Mouse (Mus musculus) lung, embryonic 16.5 days (tissue): ENCODE data around the gene Fgf10. TPM values are rescaled to one million over a fixed set of nuclear protein-coding genes. Genes with fewer than 3 reads are reported as not detected.
A peak's percentile ranks its signal among the peaks of the same experiment; 100 is the strongest.

Experiments used
- ATAC-seq: fragments of 200-750 bp; cut with Nextera tagmentation; 2 replicates; pipeline ENCODE4 v1.8.0; 2017; ENCODE audit warnings: low read depth, mild to moderate bottlenecking, moderate library complexity
- H3K27ac ChIP-seq: fragments of 300-500 bp; sonication (generic); 2 replicates; pipeline ENCODE4 v1.5.1; 2014; ENCODE audit warnings: mild to moderate bottlenecking, control low read depth, low read length
- H3K27me3 ChIP-seq: fragments of 300-500 bp; sonication (generic); 2 replicates; pipeline ENCODE4 v1.6.1; 2014; ENCODE audit warnings: low read depth, low read length, mixed read lengths; ENCODE audit not compliant: control insufficient read depth, insufficient read depth
- H3K36me3 ChIP-seq: fragments of 300-500 bp; sonication (generic); 2 replicates; pipeline ENCODE4 v1.6.1; 2014; ENCODE audit warnings: low read length; ENCODE audit not compliant: control insufficient read depth, insufficient read depth
- H3K4me1 ChIP-seq: fragments of 300-500 bp; sonication (generic); replicated peaks from 2 replicates; pipeline ENCODE4 v1.6.1; 2014; ENCODE audit warnings: low read length, mixed read lengths; ENCODE audit not compliant: control insufficient read depth, insufficient read depth
- H3K4me2 ChIP-seq: fragments of 300-500 bp; sonication (generic); 2 replicates; pipeline ENCODE4 v1.6.1; 2014; ENCODE audit warnings: low read depth, low read length, control low read depth
- H3K4me3 ChIP-seq: fragments of 300-500 bp; sonication (generic); 2 replicates; pipeline ENCODE4 v1.5.1; 2014; ENCODE audit warnings: mild to moderate bottlenecking, low read length, control low read depth
- H3K9ac ChIP-seq: fragments of 300-500 bp; sonication (generic); 2 replicates; pipeline ENCODE4 v1.6.1; 2014; ENCODE audit warnings: low read length, control low read depth
- H3K9me3 ChIP-seq: fragments of 300-500 bp; sonication (generic); 2 replicates; pipeline ENCODE4 v1.6.1; 2016; ENCODE audit warnings: low read length; ENCODE audit not compliant: control insufficient read depth
- WGBS: fragments of 180-500 bp; shearing (Covaris S2); extraction: QIAGEN DNeasy Blood & Tissue Kit; methylation state at CpG from one replicate; pipeline ENCODE4 v1.1.7; 2014; 5-methylcytosine and 5-hydroxymethylcytosine counted together
- polyA plus RNA-seq: library from polyadenylated mRNA; unstranded; fragments of >200 nt; fragmentation: Nextera tagmentation; extraction: Ambion mirVana; gene quantifications from 2 replicates; pipeline ENCODE4 v1.2.1, GENCODE M21; 2015

The Fgf10 gene
- polyA plus RNA-seq, 1 experiment from 2014 or later, result 22.5 TPM

GRCm38 (mm10) chr13:118742788-118743187 is 73.2 kb downstream of the Fgf10 start:
- H3K27ac ChIP-seq, result no peak overlapping the region
- ATAC-seq, result peak; percentile 60
- no peak overlapping the region for H3K4me3 ChIP-seq
- no peak overlapping the region for H3K4me2 ChIP-seq
- no peaks in the 10 kb centered on the region for H3K36me3 ChIP-seq
- H3K4me1 ChIP-seq, result no peaks in the 10 kb centered on the region; the same call in 1 of the 2 replicates
- no peaks in the 10 kb centered on the region for H3K27me3 ChIP-seq
- 50% methylated on average over 4 of the region's 4 CpGs for WGBS
- H3K9me3 ChIP-seq, result no peaks in the 10 kb centered on the region
- H3K9ac ChIP-seq, result no peak overlapping the region

- Histone ChIP-seq H3K27ac (peak overlapping the region; percentile 48), H3K4me2 (no peak overlapping the region), H3K9ac (no peak overlapping the region), H3K27me3 (no peaks in the 10 kb centered on the region), H3K4me3 (no peak overlapping the region), H3K36me3 (no peaks in the 10 kb centered on the region), H3K9me3 (no peaks in the 10 kb centered on the region), H3K4me1 (no peaks in the 10 kb centered on the region; the same call in 1 of the 2 replicates)
- 34% methylated on average over 7 of the region's 7 CpGs for WGBS
- peak; percentile 90 for ATAC-seq
These were observed 75.2 kb downstream of the Fgf10 start for GRCm38 (mm10) chr13:118744806-118745205.

GRCm38 (mm10) chr13:118746427-118746826 is 76.8 kb downstream of the Fgf10 start:
- Histone ChIP-seq H3K9me3 (no peaks in the 10 kb centered on the region), H3K4me1 (no peaks in the 10 kb centered on the region), H3K36me3 (no peaks in the 10 kb centered on the region), H3K4me2 (no peak overlapping the region), H3K27me3 (no peaks in the 10 kb centered on the region), H3K27ac (no peak overlapping the region), H3K9ac (no peak overlapping the region), H3K4me3 (no peak overlapping the region)
- 83% methylated on average over 4 of the region's 4 CpGs for WGBS
- ATAC-seq, result no peak

DNA sequence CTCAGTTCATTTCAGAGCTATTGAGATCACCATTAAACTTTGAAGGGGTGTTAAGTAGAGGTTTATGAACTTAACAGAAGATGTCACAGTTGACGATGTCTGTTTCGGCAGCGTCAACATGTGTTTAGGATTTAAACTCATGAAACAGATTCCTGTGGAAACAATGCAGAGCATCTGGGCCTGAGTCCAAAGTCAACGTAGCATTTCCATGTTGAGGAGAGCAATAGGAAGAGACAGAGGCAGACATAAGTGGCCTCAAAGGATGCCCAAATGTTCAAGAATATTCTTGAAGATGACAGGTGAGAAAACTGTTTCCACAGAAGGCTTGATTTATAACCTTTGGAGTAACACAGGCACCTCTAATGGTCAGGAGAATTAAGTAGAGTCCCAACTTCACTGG is 84.4 kb downstream of the Fgf10 start:
- WGBS, result 71% methylated on average over 4 of the region's 4 CpGs
- Histone ChIP-seq H3K36me3 (no peaks in the 10 kb centered on the region), H3K27ac (no peak overlapping the region), H3K4me3 (no peak overlapping the region), H3K4me1 (no peaks in the 10 kb centered on the region), H3K9ac (no peak overlapping the region), H3K4me2 (no peak overlapping the region), H3K27me3 (no peaks in the 10 kb centered on the region), H3K9me3 (no peaks in the 10 kb centered on the region)
- no peak for ATAC-seq

DNA sequence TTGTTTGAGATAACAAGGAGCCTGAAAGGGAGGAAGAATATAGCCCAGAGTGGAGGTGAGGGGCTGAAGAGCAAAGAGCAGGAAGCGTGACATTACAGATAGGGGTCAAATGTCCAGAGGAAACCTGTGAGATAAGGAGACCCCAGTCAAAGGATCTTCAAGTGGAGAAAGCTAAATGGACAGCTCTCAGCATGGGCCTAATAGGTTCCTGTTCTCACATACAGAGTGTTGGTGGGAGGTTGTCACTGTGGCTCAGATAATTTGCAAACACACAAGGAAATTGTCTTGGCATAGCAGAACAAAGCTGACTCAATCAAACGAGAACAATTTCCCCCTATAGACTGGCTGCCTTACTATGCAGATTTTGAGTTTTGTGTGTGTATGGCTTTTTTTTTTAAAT is 89.4 kb downstream of the Fgf10 start:
- Histone ChIP-seq H3K27me3 (no peaks in the 10 kb centered on the region), H3K9me3 (no peaks in the 10 kb centered on the region), H3K4me1 (no peaks in the 10 kb centered on the region), H3K27ac (no peak overlapping the region), H3K4me3 (no peak overlapping the region), H3K4me2 (no peak overlapping the region), H3K36me3 (no peaks in the 10 kb centered on the region), H3K9ac (no peak overlapping the region)
- 25% methylated on average over 2 of the region's 2 CpGs for WGBS
- no peak for ATAC-seq

DNA sequence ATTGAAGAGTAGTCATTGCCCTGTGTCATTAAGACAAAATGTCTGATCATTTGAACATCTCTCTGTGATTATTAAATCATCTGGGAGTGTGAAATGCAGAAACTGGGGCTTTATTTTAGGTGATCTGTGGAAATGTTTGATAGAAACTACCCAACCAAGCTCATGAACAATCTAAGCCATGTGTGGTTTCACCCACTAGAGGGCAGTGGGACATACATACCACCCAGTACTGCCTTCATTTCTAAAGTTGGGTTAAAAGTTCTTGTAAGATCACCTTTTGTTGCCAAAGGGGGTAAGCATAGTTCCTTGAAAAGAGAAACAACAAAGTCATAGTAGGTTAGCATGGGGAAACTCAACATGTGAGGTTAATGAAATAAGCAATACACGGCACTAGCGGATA is 93.4 kb downstream of the Fgf10 start:
- H3K9me3 ChIP-seq, result no peaks in the 10 kb centered on the region
- H3K27me3 ChIP-seq, result no peaks in the 10 kb centered on the region
- no peaks in the 10 kb centered on the region for H3K4me1 ChIP-seq
- no peak overlapping the region for H3K4me3 ChIP-seq
- WGBS, result 92% methylated on average over 2 of the region's 2 CpGs
- H3K27ac ChIP-seq, result no peak overlapping the region
- ATAC-seq, result no peak
- H3K36me3 ChIP-seq, result no peaks in the 10 kb centered on the region
- no peak overlapping the region for H3K9ac ChIP-seq
- H3K4me2 ChIP-seq, result no peak overlapping the region

DNA sequence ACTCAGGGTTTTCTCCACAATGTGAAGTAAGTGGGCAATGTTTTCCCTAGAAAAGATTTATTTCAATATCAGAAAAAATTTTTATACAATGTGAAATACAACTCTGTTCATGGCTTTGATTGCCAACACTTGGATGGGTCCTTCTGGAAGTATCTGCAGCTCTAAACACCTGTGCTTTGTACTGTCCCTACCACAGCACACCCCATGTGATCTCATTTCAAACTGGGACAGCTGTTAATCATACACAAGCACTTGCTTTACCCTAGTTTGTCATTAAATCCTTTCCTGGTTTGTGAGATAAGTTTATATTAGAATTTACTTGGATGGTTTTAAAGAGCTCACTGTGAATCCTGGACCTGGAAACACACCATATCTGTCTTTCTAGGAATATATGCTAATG is 102.6 kb downstream of the Fgf10 start:
- ATAC-seq, result no peak
- Histone ChIP-seq H3K4me1 (no peaks in the 10 kb centered on the region), H3K9me3 (no peaks in the 10 kb centered on the region), H3K27me3 (no peaks in the 10 kb centered on the region), H3K4me2 (no peak overlapping the region), H3K36me3 (no peaks in the 10 kb centered on the region), H3K4me3 (no peak overlapping the region), H3K9ac (no peak overlapping the region), H3K27ac (no peak overlapping the region)

DNA sequence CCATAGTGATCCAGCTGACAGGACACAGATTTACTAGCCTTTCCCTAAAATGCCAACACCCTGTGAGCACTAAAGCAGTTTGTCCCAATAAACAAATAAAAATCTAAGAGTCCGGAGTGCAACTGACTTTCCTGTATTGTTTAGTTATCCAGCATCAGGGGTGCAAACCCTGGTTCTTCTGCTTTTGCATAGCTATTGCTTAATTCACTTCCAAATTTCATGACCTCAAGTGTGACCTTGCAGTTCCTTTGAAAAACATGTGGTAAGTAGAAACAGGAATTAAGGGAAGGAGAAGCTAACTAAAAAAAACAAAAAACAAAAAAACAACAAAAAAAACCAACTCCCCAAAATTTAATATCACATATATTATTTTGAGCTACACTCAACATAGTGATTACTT is 105.6 kb downstream of the Fgf10 start:
- no peaks in the 10 kb centered on the region for H3K27me3 ChIP-seq
- 61% methylated on average over 1 of the region's 1 CpGs for WGBS

DNA sequence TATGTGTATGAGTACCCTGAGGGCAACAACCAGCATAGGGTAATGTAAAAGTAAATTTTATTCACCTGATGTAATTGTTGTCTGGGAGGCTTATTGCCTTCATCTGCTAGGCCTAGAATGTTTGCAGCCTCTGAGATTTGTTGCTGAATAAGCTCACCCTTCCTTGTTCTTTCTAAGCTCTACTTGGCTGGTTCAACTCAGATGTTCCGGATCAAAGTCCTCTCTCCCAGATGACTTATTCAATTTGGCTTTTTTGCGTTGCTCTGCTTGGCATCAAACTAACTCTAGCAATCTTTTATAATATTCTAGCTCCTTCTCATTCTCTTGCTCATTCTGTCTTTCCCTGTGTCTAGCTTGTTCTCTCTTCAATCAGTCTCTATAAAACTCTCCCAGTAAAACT is 109.6 kb downstream of the Fgf10 start:
- Histone ChIP-seq H3K27ac (no peak overlapping the region), H3K27me3 (no peaks in the 10 kb centered on the region), H3K4me2 (no peak overlapping the region), H3K4me1 (no peaks in the 10 kb centered on the region), H3K9me3 (no peaks in the 10 kb centered on the region), H3K9ac (no peak overlapping the region), H3K4me3 (no peak overlapping the region), H3K36me3 (no peaks in the 10 kb centered on the region)
- WGBS, result 85% methylated on average over 2 of the region's 2 CpGs
- ATAC-seq, result no peak

More for the DNA sequence above, 105.6 kb downstream of the Fgf10 start:
- no peak overlapping the region for H3K27ac ChIP-seq
- H3K9me3 ChIP-seq, result no peaks in the 10 kb centered on the region
- H3K4me2 ChIP-seq, result no peak overlapping the region
- H3K4me3 ChIP-seq, result no peak overlapping the region
- H3K36me3 ChIP-seq, result no peaks in the 10 kb centered on the region
- H3K4me1 ChIP-seq, result no peaks in the 10 kb centered on the region
- no peak for ATAC-seq
- no peak overlapping the region for H3K9ac ChIP-seq

DNA sequence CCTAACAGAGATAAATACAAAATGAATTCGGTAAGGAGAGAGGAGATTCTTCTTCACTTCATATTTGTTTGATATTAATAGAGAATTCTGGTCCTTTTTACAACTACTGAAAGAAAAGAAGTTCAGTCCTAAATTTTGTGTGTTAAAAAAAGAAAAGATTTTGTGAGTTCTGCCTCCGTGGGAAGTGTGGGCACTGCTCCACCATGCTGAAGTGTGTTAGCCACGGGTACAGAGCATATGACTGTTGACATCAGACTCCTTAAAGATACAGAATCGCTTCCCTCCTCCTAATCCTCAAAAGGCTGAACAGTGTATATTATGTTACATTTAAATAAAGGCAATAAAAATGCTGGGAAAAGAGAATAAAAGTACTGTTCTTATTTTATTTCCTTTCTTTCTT is 122.2 kb downstream of the Fgf10 start:
- Histone ChIP-seq H3K27me3 (no peaks in the 10 kb centered on the region), H3K4me1 (no peaks in the 10 kb centered on the region), H3K4me3 (no peak overlapping the region), H3K27ac (no peak overlapping the region), H3K9ac (no peak overlapping the region), H3K9me3 (no peaks in the 10 kb centered on the region), H3K4me2 (no peak overlapping the region), H3K36me3 (0 out of 2 replicates have a peak, but pooled peaks cover 3% of the 10 kb centered on the region)
- ATAC-seq, result no peak
- WGBS, result 48% methylated on average over 4 of the region's 4 CpGs
